Mouse (Mus musculus) spleen, adult 2 months (tissue): Measurements from ENCODE around the gene Bola2.

Experiments
- CTCF ChIP-seq: fragments of 200-500 bp; IDR thresholded peaks from 2 replicates; pipeline ENCODE4 v1.5.1; 2011; ENCODE audit warnings: mild to moderate bottlenecking, inconsistent platforms; ENCODE audit not compliant: insufficient read depth, insufficient read length, insufficient replicate concordance; ENCODE audit errors: extremely low read depth
- POLR2A ChIP-seq: fragments of 200-500 bp; IDR thresholded peaks from 2 replicates; pipeline ENCODE4 v1.6.1; 2011; ENCODE audit warnings: low read depth, low read length, inconsistent platforms

DNA sequence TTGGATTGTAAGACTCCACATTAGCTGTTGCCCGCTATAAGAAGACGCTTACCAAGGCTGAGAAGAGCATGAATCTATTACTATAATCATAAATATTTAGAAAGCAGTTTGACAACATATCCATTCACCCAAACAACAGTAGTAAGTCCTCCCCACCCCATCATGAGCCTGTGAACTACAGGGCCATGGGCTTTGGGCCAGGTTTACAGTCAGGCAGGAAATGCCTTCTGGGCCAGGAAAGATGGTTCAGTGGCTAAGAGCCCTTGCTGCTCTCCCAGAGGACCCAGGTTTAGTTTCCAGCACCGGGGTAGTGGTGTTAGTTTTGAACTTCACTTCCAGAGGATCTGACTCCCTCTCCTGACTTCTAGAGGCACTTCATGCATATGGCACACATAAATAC, 22.4 kb downstream of the Bola2 start:
- TF ChIP-seq POLR2A: no peak
- TF ChIP-seq CTCF: no peak
